Mouse (Mus musculus) liver, adult 2 months (tissue): Measurements from ENCODE around the gene Adpgk. TPM values are rescaled to one million over a fixed set of nuclear protein-coding genes. Genes with fewer than 3 reads are reported as not detected.

Experiments
- DNase-seq: peaks from one replicate; pipeline ENCODE4 v3.0.0-alpha.2; 2011; ENCODE audit warnings: low read depth, low spot score; ENCODE audit errors: extremely low read depth
- H3K27ac ChIP-seq: fragments of 200-500 bp; replicated peaks from 2 replicates; pipeline ENCODE4 v1.5.1; 2012; ENCODE audit warnings: low read depth, mild to moderate bottlenecking, control low read depth, inconsistent platforms, low read length; ENCODE audit not compliant: insufficient read depth
- H3K27me3 ChIP-seq: fragments of 200-500 bp; 2 replicates; pipeline ENCODE4 v1.6.1; 2012; ENCODE audit warnings: mild to moderate bottlenecking, moderate library complexity, low read length, inconsistent platforms; ENCODE audit not compliant: control insufficient read depth, insufficient read depth
- H3K36me3 ChIP-seq: fragments of 200-500 bp; 2 replicates; pipeline ENCODE4 v1.6.1; 2012; ENCODE audit warnings: low read length, inconsistent platforms; ENCODE audit not compliant: control insufficient read depth, insufficient read depth
- H3K4me1 ChIP-seq: fragments of 200-500 bp; 2 replicates; pipeline ENCODE4 v1.6.1; 2011; ENCODE audit warnings: low read length; ENCODE audit not compliant: control insufficient read depth, insufficient read depth
- H3K4me3 ChIP-seq: fragments of 200-500 bp; 2 replicates; pipeline ENCODE4 v1.5.1; 2011; ENCODE audit warnings: low read depth, mild to moderate bottlenecking, control low read depth, low read length, moderate library complexity; ENCODE audit not compliant: insufficient read depth
- H3K79me2 ChIP-seq: fragments of 200-500 bp; 2 replicates; pipeline ENCODE4 v1.6.1; 2012; ENCODE audit warnings: inconsistent platforms, mild to moderate bottlenecking, low read length, moderate library complexity; ENCODE audit not compliant: control insufficient read depth, insufficient read depth
- H3K9ac ChIP-seq: fragments of 200-500 bp; 2 replicates; pipeline ENCODE4 v1.6.1; 2012; ENCODE audit warnings: low read depth, mild to moderate bottlenecking, control low read depth, inconsistent platforms, low read length
- CTCF ChIP-seq: fragments of 200-500 bp; IDR thresholded peaks from 2 replicates; pipeline ENCODE4 v1.5.1; 2011; ENCODE audit warnings: low read depth, low read length, control low read depth
- POLR2A ChIP-seq: fragments of 200-500 bp; IDR thresholded peaks from 2 replicates; pipeline ENCODE4 v1.6.1; 2011; ENCODE audit warnings: low read length, control low read depth; ENCODE audit not compliant: insufficient read depth; ENCODE audit errors: extremely low read depth
- WGBS: fragments of 180-500 bp; shearing (Covaris S2); methylation state at CpG from one replicate; pipeline ENCODE4 v1.1.7; 2018; 5-methylcytosine and 5-hydroxymethylcytosine counted together
- polyA plus RNA-seq: library from polyadenylated mRNA; depleted of rRNA; stranded (reverse); fragments of >200 nt; gene quantifications from 2 replicates; pipeline ENCODE4 v1.2.3, GENCODE M21; 2012
- total RNA-seq: library from RNA; depleted of rRNA; stranded (reverse); fragments of >200 nt; gene quantifications from 2 replicates; pipeline ENCODE4 v1.2.3, GENCODE M21; 2014

Adpgk gene
- total and polyA plus RNA-seq, 2 experiments = 7.9 to 11.3 TPM

DNA sequence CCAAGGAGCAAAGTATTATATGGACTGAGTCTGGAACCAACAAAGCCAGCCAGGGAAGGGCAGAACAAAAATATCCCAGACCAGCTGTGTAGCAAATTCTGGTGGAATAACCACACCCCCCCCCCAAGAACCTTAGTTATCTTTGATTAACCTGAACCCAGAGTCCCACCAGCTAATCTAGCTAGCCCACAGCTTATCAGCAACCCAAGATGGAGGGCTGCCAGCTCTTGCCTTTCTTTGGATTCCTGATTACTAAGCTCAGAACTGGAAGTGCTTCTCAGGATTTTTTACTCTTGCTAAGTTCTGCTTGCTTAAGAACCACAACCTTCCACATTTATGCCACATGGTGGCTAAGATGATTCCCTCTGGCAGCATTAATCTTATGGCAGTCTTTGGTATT is 33.0 kb downstream of the Adpgk start:
- Histone ChIP-seq H3K36me3 (peaks cover 44% of the 10 kb centered on the region), H3K9ac (no peak overlapping the region), H3K4me3 (no peak overlapping the region), H3K79me2 (no peaks in the 10 kb centered on the region), H3K27ac (no peak overlapping the region), H3K27me3 (no peaks in the 10 kb centered on the region), H3K4me1 (no peaks in the 10 kb centered on the region)
- TF ChIP-seq CTCF (no peak), POLR2A (no peak)
- no peak for DNase-seq

GRCm38 (mm10) chr9:59330055-59330454 is 38.7 kb downstream of the Adpgk start:
- no peak for TF ChIP-seq CTCF
- no peak for TF ChIP-seq POLR2A
- Histone ChIP-seq H3K4me3 (no peak overlapping the region), H3K79me2 (no peaks in the 10 kb centered on the region), H3K27me3 (no peaks in the 10 kb centered on the region), H3K4me1 (no peaks in the 10 kb centered on the region), H3K9ac (no peak overlapping the region), H3K27ac (no peak overlapping the region), H3K36me3 (peaks cover 18% of the 10 kb centered on the region)
- 90% methylated on average over 5 of the region's 5 CpGs for WGBS
- DNase-seq = no peak

GRCm38 (mm10) chr9:59336539-59336938 is 45.2 kb downstream of the Adpgk start:
- H3K27ac ChIP-seq = no peak overlapping the region
- TF ChIP-seq POLR2A (no peak), CTCF (no peak)
- H3K36me3 ChIP-seq = peaks cover 11% of the 10 kb centered on the region; the same call in 1 of the 2 replicates
- no peaks in the 10 kb centered on the region for H3K79me2 ChIP-seq
- H3K4me1 ChIP-seq = no peaks in the 10 kb centered on the region
- no peak for DNase-seq
- no peak overlapping the region for H3K4me3 ChIP-seq
- H3K27me3 ChIP-seq = no peaks in the 10 kb centered on the region
- 98% methylated on average over 3 of the region's 3 CpGs for WGBS
- H3K9ac ChIP-seq = no peak overlapping the region

DNA sequence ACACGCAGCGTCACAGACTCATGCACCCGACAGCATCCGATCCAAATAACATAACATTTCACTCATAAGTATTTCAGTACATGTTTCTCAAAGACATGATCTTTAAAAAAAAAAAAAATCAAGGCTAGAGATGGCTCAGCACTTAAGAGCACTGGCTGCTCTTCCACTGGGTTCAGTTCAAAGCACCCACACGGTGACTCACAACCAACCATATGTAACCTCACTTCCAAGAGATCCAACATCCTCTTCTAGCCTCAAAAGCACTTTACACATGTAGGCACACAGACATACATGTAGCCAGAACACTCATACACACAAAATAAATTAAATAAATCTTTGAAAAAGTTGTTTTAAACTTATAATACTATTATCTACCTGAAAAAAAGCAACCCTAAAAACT is 46.5 kb downstream of the Adpgk start:
- Histone ChIP-seq H3K4me1 (no peaks in the 10 kb centered on the region), H3K79me2 (no peaks in the 10 kb centered on the region), H3K27ac (no peak overlapping the region), H3K9ac (no peak overlapping the region), H3K4me3 (no peak overlapping the region), H3K27me3 (no peaks in the 10 kb centered on the region), H3K36me3 (peaks cover 11% of the 10 kb centered on the region; the same call in 1 of the 2 replicates)
- 95% methylated on average over 5 of the region's 5 CpGs for WGBS
- no peak for DNase-seq
- TF ChIP-seq POLR2A (no peak), CTCF (no peak)

DNA sequence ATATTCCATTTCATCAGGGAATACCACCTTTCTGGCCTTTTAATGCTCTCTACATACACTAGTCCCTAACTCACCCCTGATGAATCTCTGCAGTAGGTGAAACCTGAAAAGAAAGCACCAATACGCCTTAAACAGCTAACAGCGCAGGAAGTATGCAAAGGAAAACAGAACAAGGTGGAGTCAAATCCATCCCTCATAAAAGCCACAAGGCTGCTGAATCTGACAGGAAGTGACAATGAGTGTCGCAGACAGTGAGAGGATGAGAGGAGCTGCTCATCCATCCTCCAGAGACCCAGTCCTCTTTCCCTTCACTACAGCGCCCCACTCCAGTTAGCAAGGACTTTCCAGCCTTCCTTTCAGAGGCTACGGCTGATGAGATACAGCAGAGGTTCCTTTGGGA is 47.1 kb downstream of the Adpgk start:
- TF ChIP-seq CTCF = no peak
- 93% methylated on average over 5 of the region's 5 CpGs for WGBS
- Histone ChIP-seq H3K27me3 (no peaks in the 10 kb centered on the region), H3K4me1 (no peaks in the 10 kb centered on the region), H3K4me3 (no peak overlapping the region), H3K36me3 (peaks cover 8% of the 10 kb centered on the region; the same call in 1 of the 2 replicates), H3K27ac (no peak overlapping the region), H3K9ac (no peak overlapping the region), H3K79me2 (no peaks in the 10 kb centered on the region)
- DNase-seq = no peak

DNA sequence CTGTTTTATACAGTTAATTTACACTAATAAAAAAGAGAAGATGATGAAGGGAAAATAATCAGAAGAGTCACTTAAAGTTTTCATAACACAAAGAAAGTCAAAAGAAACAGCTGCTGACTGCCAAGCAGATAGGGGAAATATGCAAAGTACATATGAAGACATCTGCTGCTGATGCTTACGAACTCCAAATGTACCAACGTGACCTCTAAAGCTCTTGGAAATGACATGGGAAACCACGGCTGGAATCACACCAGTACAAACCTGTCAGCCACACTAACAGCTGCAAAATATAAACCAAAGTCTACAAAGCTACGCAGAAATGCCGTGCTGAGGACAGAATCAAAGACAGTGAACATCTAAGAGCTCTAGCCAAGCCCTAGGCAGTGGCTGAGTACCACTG is 47.7 kb downstream of the Adpgk start:
- Histone ChIP-seq H3K27me3 (no peaks in the 10 kb centered on the region), H3K4me3 (no peak overlapping the region), H3K36me3 (peaks cover 7% of the 10 kb centered on the region; the same call in 1 of the 2 replicates), H3K27ac (no peak overlapping the region), H3K9ac (no peak overlapping the region), H3K79me2 (no peaks in the 10 kb centered on the region), H3K4me1 (no peaks in the 10 kb centered on the region)
- WGBS = 87% methylated on average over 5 of the region's 5 CpGs
- DNase-seq = no peak
- TF ChIP-seq POLR2A (no peak), CTCF (no peak)
